Mouse (Mus musculus) gonadal fat pad, adult 2 months (tissue): Measurements from ENCODE around the gene Rps6. TPM values are rescaled to one million over a fixed set of nuclear protein-coding genes. Genes with fewer than 3 reads are reported as not detected.

Experiments used
- DNase-seq: peaks from one replicate; pipeline ENCODE4 v3.0.0-alpha.2; 2012; ENCODE audit warnings: low read depth
- polyA plus RNA-seq: library from polyadenylated mRNA; depleted of rRNA; stranded (reverse); fragments of >200 nt; gene quantifications from 2 replicates; pipeline ENCODE4 v1.2.3, GENCODE M21; 2012; rRNA removed

Gene Rps6
- 582 and 658 TPM in 2 replicates for polyA plus RNA-seq

- no peak for DNase-seq
Observed at GRCm38 (mm10) chr4:86857113-86858069, at the start of gene Rps6. Gene Rps6, minus strand, starts transcription at chr4:86857412.

GRCm38 (mm10) chr4:86905869-86906268 lies 48.7 kb upstream of the Rps6 start:
- no peak for DNase-seq

GRCm38 (mm10) chr4:86904969-86905368 lies 47.8 kb upstream of the Rps6 start:
- DNase-seq: no peak

- DNase-seq: no peak
Observed at GRCm38 (mm10) chr4:86902351-86902750, 45.1 kb upstream of the Rps6 start.

- DNase-seq: no peak
Observed at GRCm38 (mm10) chr4:86898791-86899474, 41.7 kb upstream of the Rps6 start.

- DNase-seq: no peak
Observed at GRCm38 (mm10) chr4:86897411-86897810, 40.2 kb upstream of the Rps6 start.

GRCm38 (mm10) chr4:86887879-86888278 lies 30.7 kb upstream of the Rps6 start:
- no peak for DNase-seq

- DNase-seq: no peak
Observed at GRCm38 (mm10) chr4:86886160-86886878, 29.1 kb upstream of the Rps6 start.

- DNase-seq: no peak
Observed at GRCm38 (mm10) chr4:86885790-86886159, 28.6 kb upstream of the Rps6 start.

- no peak for DNase-seq
Observed at GRCm38 (mm10) chr4:86884945-86885344, 27.7 kb upstream of the Rps6 start.

GRCm38 (mm10) chr4:86882413-86882812 lies 25.2 kb upstream of the Rps6 start:
- DNase-seq: no peak

- no peak for DNase-seq
Observed at GRCm38 (mm10) chr4:86881178-86881577, 24.0 kb upstream of the Rps6 start.

GRCm38 (mm10) chr4:86879477-86879876 lies 22.3 kb upstream of the Rps6 start:
- no peak for DNase-seq

- no peak for DNase-seq
Observed at GRCm38 (mm10) chr4:86874146-86874847, 17.1 kb upstream of the Rps6 start, which contains the start of gene Acer2. Gene Acer2, plus strand, starts transcription at chr4:86874396.

GRCm38 (mm10) chr4:86873072-86873471 lies 15.9 kb upstream of the Rps6 start:
- DNase-seq: no peak

- DNase-seq: no peak
Observed at GRCm38 (mm10) chr4:86871988-86872387, 14.8 kb upstream of the Rps6 start.

GRCm38 (mm10) chr4:86864087-86864486 lies 6.9 kb upstream of the Rps6 start:
- no peak for DNase-seq

- DNase-seq: no peak
Observed at GRCm38 (mm10) chr4:86858070-86858440, 843 bp upstream of the Rps6 start.

GRCm38 (mm10) chr4:86856304-86857112 lies 704 bp downstream of the Rps6 start:
- DNase-seq: no peak

- no peak for DNase-seq
Observed at GRCm38 (mm10) chr4:86852813-86853590, 4.2 kb downstream of the Rps6 start.
